Mouse (Mus musculus) MEL (cell line): Measurements from ENCODE around the gene Cab39l. TPM values are rescaled to one million over a fixed set of nuclear protein-coding genes. Genes with fewer than 3 reads are reported as not detected.

Experiments used
- DNase-seq: peaks from one replicate; pipeline ENCODE4 v3.0.0; 2011; ENCODE audit warnings: low read depth, low spot score
- H3K27ac ChIP-seq: 2 replicates; pipeline ENCODE4 v1.5.1; 2012; ENCODE audit warnings: low read depth, mild to moderate bottlenecking, control low read depth, low read length, moderate library complexity; ENCODE audit not compliant: control insufficient read depth
- H3K27me3 ChIP-seq, 2 experiments: fragments of 150-350 bp in 1 of 2; sonication (generic) in 1 of 2; 2 replicates each; pipeline ENCODE4 v1.6.1; 2012; ENCODE audit warnings: low read length in 2 of 2, mild to moderate bottlenecking in 2 of 2, improper control_type of control experiment in 1 of 2, moderate library complexity in 1 of 2; ENCODE audit not compliant: insufficient read depth in 2 of 2, control insufficient read depth in 1 of 2
- H3K36me3 ChIP-seq, 2 experiments: 2 replicates each; pipeline ENCODE4 v1.6.1; 2012 to 2014; ENCODE audit warnings: low read length in 2 of 2, improper control_type of control experiment in 1 of 2, inconsistent platforms in 1 of 2, mild to moderate bottlenecking in 1 of 2; ENCODE audit not compliant: insufficient read depth in 2 of 2, control insufficient read depth in 1 of 2
- H3K4me1 ChIP-seq, 2 experiments: fragments of 150-350 bp in 1 of 2; sonication (generic) in 1 of 2; 2 replicates each; pipeline ENCODE4 v1.6.1; 2012; ENCODE audit warnings: low read length in 2 of 2, improper control_type of control experiment in 1 of 2, mild to moderate bottlenecking in 1 of 2; ENCODE audit not compliant: insufficient read depth in 2 of 2, control insufficient read depth in 1 of 2
- H3K4me3 ChIP-seq, 2 experiments: fragments of 150-350 bp in 1 of 2; sonication (generic) in 1 of 2; 2 replicates each; pipeline ENCODE4 v1.5.1; 2012; ENCODE audit warnings: low read depth in 2 of 2, low read length in 2 of 2, mild to moderate bottlenecking in 2 of 2, moderate library complexity in 2 of 2, control low read depth in 1 of 2, improper control_type of control experiment in 1 of 2; ENCODE audit not compliant: control insufficient read depth in 1 of 2, insufficient read depth in 1 of 2
- H3K79me2 ChIP-seq: 2 replicates; pipeline ENCODE4 v1.6.1; 2012; ENCODE audit warnings: mild to moderate bottlenecking, low read length, moderate library complexity; ENCODE audit not compliant: control insufficient read depth, poor library complexity, insufficient read depth
- H3K9ac ChIP-seq: 2 replicates; pipeline ENCODE4 v1.6.1; 2012; ENCODE audit warnings: low read depth, mild to moderate bottlenecking, control low read depth, low read length, moderate library complexity; ENCODE audit not compliant: control insufficient read depth, poor library complexity, severe bottlenecking
- H3K9me3 ChIP-seq: fragments of 150-350 bp; sonication (generic); replicated peaks from 2 replicates; pipeline ENCODE4 v1.6.1; 2012; ENCODE audit warnings: mild to moderate bottlenecking, low read length, improper control_type of control experiment, moderate library complexity; ENCODE audit not compliant: insufficient read depth
- CHD1 ChIP-seq: IDR thresholded peaks from 2 replicates; pipeline ENCODE4 v1.6.1; 2012; ENCODE audit warnings: low read depth, mild to moderate bottlenecking, inconsistent platforms, low read length, improper control_type of control experiment
- CHD2 ChIP-seq: IDR thresholded peaks from 2 replicates; pipeline ENCODE4 v1.6.1; 2011; ENCODE audit warnings: low read length, improper control_type of control experiment
- CTCF ChIP-seq, 3 experiments: IDR thresholded peaks in 2 of 3; conservative IDR thresholded peaks in 1 of 3; 2 replicates each; pipeline ENCODE4 v1.5.1; 2011 to 2012; ENCODE audit warnings: low read length in 3 of 3, low read depth in 2 of 3, mild to moderate bottlenecking in 2 of 3, improper control_type of control experiment in 1 of 3, inconsistent platforms in 1 of 3, mixed read lengths in 1 of 3, moderate library complexity in 1 of 3; ENCODE audit not compliant: control insufficient read depth in 1 of 3, insufficient read depth in 1 of 3, poor library complexity in 1 of 3, severe bottlenecking in 1 of 3
- E2F4 ChIP-seq: IDR thresholded peaks from 2 replicates; pipeline ENCODE4 v1.6.1; 2011; ENCODE audit warnings: low read depth, low read length, improper control_type of control experiment, borderline replicate concordance
- EP300 ChIP-seq, 2 experiments: IDR thresholded peaks; 2 replicates each; pipeline ENCODE4 v1.6.1; 2011; ENCODE audit warnings: improper control_type of control experiment in 2 of 2, low read length in 2 of 2, low read depth in 1 of 2, mild to moderate bottlenecking in 1 of 2
- HCFC1 ChIP-seq: IDR thresholded peaks from 2 replicates; pipeline ENCODE4 v1.6.1; 2012; ENCODE audit warnings: low read depth, mild to moderate bottlenecking, inconsistent platforms, low read length, improper control_type of control experiment, moderate library complexity
- KAT2A ChIP-seq: conservative IDR thresholded peaks from 2 replicates; pipeline ENCODE4 v1.6.1; 2012; ENCODE audit warnings: low read depth, low read length, improper control_type of control experiment, inconsistent platforms
- MAFK ChIP-seq: IDR thresholded peaks from 2 replicates; pipeline ENCODE4 v1.6.1; 2011; ENCODE audit warnings: low read depth, mild to moderate bottlenecking, low read length, improper control_type of control experiment, borderline replicate concordance
- MEF2A ChIP-seq: IDR thresholded peaks from 2 replicates; pipeline ENCODE4 v1.6.1; 2014; ENCODE audit warnings: low read depth, mild to moderate bottlenecking, inconsistent platforms, low read length, improper control_type of control experiment; ENCODE audit not compliant: poor library complexity, insufficient replicate concordance, severe bottlenecking; ENCODE audit errors: extremely low read depth
- MYB ChIP-seq: IDR thresholded peaks from 2 replicates; pipeline ENCODE4 v1.6.1; 2011; ENCODE audit warnings: mild to moderate bottlenecking, low read depth, low read length, improper control_type of control experiment
- NELFE ChIP-seq: IDR thresholded peaks from 2 replicates; pipeline ENCODE4 v1.6.1; 2011; ENCODE audit warnings: low read depth, low read length, improper control_type of control experiment
- NRF1 ChIP-seq: IDR thresholded peaks from 2 replicates; pipeline ENCODE4 v1.6.1; 2014; ENCODE audit warnings: low read depth, mild to moderate bottlenecking, inconsistent platforms, low read length, improper control_type of control experiment, moderate library complexity; ENCODE audit not compliant: poor library complexity, insufficient read depth, severe bottlenecking
- POLR2AphosphoS2 ChIP-seq: IDR thresholded peaks from 2 replicates; pipeline ENCODE4 v1.6.1; 2011; ENCODE audit warnings: low read length, improper control_type of control experiment
- POLR2AphosphoS5 ChIP-seq: IDR thresholded peaks from 2 replicates; pipeline ENCODE4 v1.6.1; 2012; ENCODE audit warnings: low read depth, borderline replicate concordance, mild to moderate bottlenecking, inconsistent platforms, low read length, moderate library complexity, mixed read lengths
- RAD21 ChIP-seq: IDR thresholded peaks from 2 replicates; pipeline ENCODE4 v1.6.1; 2011; ENCODE audit warnings: mild to moderate bottlenecking, low read depth, low read length, improper control_type of control experiment
- RCOR1 ChIP-seq: IDR thresholded peaks from 2 replicates; pipeline ENCODE4 v1.6.1; 2012; ENCODE audit warnings: low read depth, mild to moderate bottlenecking, inconsistent platforms, low read length, improper control_type of control experiment
- SMC3 ChIP-seq: IDR thresholded peaks from 2 replicates; pipeline ENCODE4 v1.6.1; 2011; ENCODE audit warnings: low read depth, low read length, improper control_type of control experiment
- TAL1 ChIP-seq: IDR thresholded peaks from 2 replicates; pipeline ENCODE4 v1.6.1; 2012; ENCODE audit warnings: mild to moderate bottlenecking, inconsistent platforms, low read length, moderate library complexity, mixed read lengths
- TBP ChIP-seq: IDR thresholded peaks from 2 replicates; pipeline ENCODE4 v1.8.0; 2011; ENCODE audit warnings: low read depth, low read length, improper control_type of control experiment
- UBTF ChIP-seq: IDR thresholded peaks from 2 replicates; pipeline ENCODE4 v1.6.1; 2012; ENCODE audit warnings: low read depth, mild to moderate bottlenecking, inconsistent platforms, low read length, improper control_type of control experiment, moderate library complexity, borderline replicate concordance; ENCODE audit not compliant: insufficient read depth
- USF1 ChIP-seq: IDR thresholded peaks from 2 replicates; pipeline ENCODE4 v1.6.1; 2014; ENCODE audit warnings: low read depth, mild to moderate bottlenecking, inconsistent platforms, low read length, improper control_type of control experiment, moderate library complexity
- USF2 ChIP-seq, 2 experiments: IDR thresholded peaks; 2 replicates each; pipeline ENCODE4 v1.6.1; 2011 to 2012; ENCODE audit warnings: improper control_type of control experiment in 2 of 2, low read length in 2 of 2, borderline replicate concordance in 1 of 2, inconsistent platforms in 1 of 2, low read depth in 1 of 2, mild to moderate bottlenecking in 1 of 2; ENCODE audit not compliant: insufficient read depth in 1 of 2
- ZMIZ1 ChIP-seq: IDR thresholded peaks from 2 replicates; pipeline ENCODE4 v1.6.1; 2012; ENCODE audit warnings: low read depth, mild to moderate bottlenecking, inconsistent platforms, low read length, improper control_type of control experiment, moderate library complexity
- polyA plus RNA-seq, 2 experiments: library from polyadenylated mRNA; stranded (reverse) in 1 of 2; unstranded in 1 of 2; fragments of >175 nt in 1 of 2; fragments of >200 nt in 1 of 2; gene quantifications; 2 replicates each; pipeline versions ENCODE4 v1.2.1 to v1.2.4; 2012; ENCODE audit warnings: low replicate concordance in 2 of 2, low read depth in 1 of 2; ENCODE audit not compliant: insufficient read length in 2 of 2, insufficient read depth in 1 of 2, missing spikeins in 1 of 2
- total RNA-seq: library from RNA; depleted of rRNA; stranded (reverse); fragments of 300-350 nt; gene quantifications from 2 replicates; pipeline ENCODE4 v1.2.3, GENCODE M21; 2012

Cab39l gene
- total and polyA plus RNA-seq, 3 experiments = 24.2 to 34.0 TPM; not detected in 1

GRCm38 (mm10) chr14:59616802-59617201 is 176.0 kb downstream of the Cab39l start:
- Histone ChIP-seq H3K27me3 (no peaks in the 10 kb centered on the region), H3K36me3 (no peaks in the 10 kb centered on the region), H3K9me3 (no peaks in the 10 kb centered on the region), H3K4me1 (no peaks in the 10 kb centered on the region; a peak in 1 of 4 replicates), H3K27ac (no peak overlapping the region), H3K79me2 (no peaks in the 10 kb centered on the region), H3K4me3 (no peak overlapping the region), H3K9ac (no peak overlapping the region)
- DNase-seq = no peak
- TF ChIP-seq E2F4 = no peak
- no peak for TF ChIP-seq CTCF (IDR thresholded peaks at IDR 0.05 in 2 of 3, conservative IDR thresholded peaks at IDR 0.05 in 1 of 3; ENCODE audit: control insufficient read depth in 1 of 3, insufficient read depth in 1 of 3, low read depth in 2 of 3, low read length in 3 of 3, poor library complexity in 1 of 3, severe bottlenecking in 1 of 3)
- no peak for TF ChIP-seq USF1
- TF ChIP-seq EP300 (IDR thresholded peaks at IDR 0.05; ENCODE audit: low read depth in 1 of 2, low read length in 2 of 2) = no peak
- TF ChIP-seq NRF1 = no peak
- TF ChIP-seq MAFK = no peak
- TF ChIP-seq SMC3 = no peak

DNA sequence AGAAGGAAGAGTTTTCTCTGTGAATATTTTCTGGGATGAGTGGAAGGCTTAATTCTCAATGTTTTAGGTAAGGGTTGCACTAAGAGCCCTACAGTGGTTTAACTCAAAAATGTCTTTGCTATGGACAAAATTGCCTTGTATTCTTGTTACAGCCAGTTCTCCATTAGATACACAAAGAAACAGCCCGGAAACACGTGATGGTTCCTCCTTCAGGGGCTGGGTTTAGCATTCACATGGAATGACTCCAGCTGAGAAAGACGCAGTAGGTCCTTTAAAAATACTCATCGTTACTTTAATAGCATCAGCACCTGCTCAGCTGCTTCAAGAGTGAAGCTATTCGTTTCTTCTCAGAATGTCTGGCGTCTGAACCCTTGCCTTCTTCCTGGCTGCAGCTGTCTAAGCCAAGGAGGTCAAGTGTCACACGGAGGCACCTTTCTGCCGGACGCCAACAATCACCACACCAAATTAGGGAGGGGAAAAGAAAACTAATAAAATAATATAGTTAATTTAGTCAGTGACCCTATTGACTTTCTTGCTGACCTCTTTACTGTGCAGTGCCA is 183.6 kb downstream of the Cab39l start:
- no peaks in the 10 kb centered on the region for H3K36me3 ChIP-seq
- no peak overlapping the region for H3K9ac ChIP-seq
- H3K27ac ChIP-seq = no peak overlapping the region
- H3K9me3 ChIP-seq = no peaks in the 10 kb centered on the region
- TF ChIP-seq RAD21 = no peak
- no peak for TF ChIP-seq MYB
- no peak for TF ChIP-seq MAFK
- TF ChIP-seq CHD1 = no peak
- TF ChIP-seq CHD2 = no peak
- TF ChIP-seq USF2 (IDR thresholded peaks at IDR 0.05; ENCODE audit: borderline replicate concordance in 1 of 2, insufficient read depth in 1 of 2, low read depth in 1 of 2, low read length in 2 of 2) = no peak
- TF ChIP-seq POLR2AphosphoS5 = no peak
- no peak for TF ChIP-seq TBP
- no peak for TF ChIP-seq E2F4
- no peak for TF ChIP-seq RCOR1
- no peak for TF ChIP-seq HCFC1
- TF ChIP-seq SMC3 = no peak
- TF ChIP-seq UBTF = no peak
- TF ChIP-seq ZMIZ1 = no peak
- TF ChIP-seq TAL1 = no peak
- no peak for TF ChIP-seq MEF2A
- no peak for TF ChIP-seq NELFE
- TF ChIP-seq POLR2AphosphoS2 = no peak
- no peak for TF ChIP-seq KAT2A
- no peaks in the 10 kb centered on the region for H3K79me2 ChIP-seq
- no peaks in the 10 kb centered on the region for H3K4me1 ChIP-seq
- no peaks in the 10 kb centered on the region for H3K27me3 ChIP-seq
- DNase-seq = no peak
- H3K4me3 ChIP-seq = no peak overlapping the region
